Mouse (Mus musculus) MEL (cell line): ENCODE results near the gene Gm49355. TPM values are rescaled to one million over a fixed set of nuclear protein-coding genes. Genes with fewer than 3 reads are reported as not detected.

Source experiments
- DNase-seq: peaks from one replicate; pipeline ENCODE4 v3.0.0; 2011; ENCODE audit warnings: low read depth, low spot score
- H3K27ac ChIP-seq: 2 replicates; pipeline ENCODE4 v1.5.1; 2012; ENCODE audit warnings: low read depth, mild to moderate bottlenecking, control low read depth, low read length, moderate library complexity; ENCODE audit not compliant: control insufficient read depth
- H3K27me3 ChIP-seq, 2 experiments: fragments of 150-350 bp in 1 of 2; sonication (generic) in 1 of 2; 2 replicates each; pipeline ENCODE4 v1.6.1; 2012; ENCODE audit warnings: low read length in 2 of 2, mild to moderate bottlenecking in 2 of 2, improper control_type of control experiment in 1 of 2, moderate library complexity in 1 of 2; ENCODE audit not compliant: insufficient read depth in 2 of 2, control insufficient read depth in 1 of 2
- H3K36me3 ChIP-seq, 2 experiments: 2 replicates each; pipeline ENCODE4 v1.6.1; 2012 to 2014; ENCODE audit warnings: low read length in 2 of 2, improper control_type of control experiment in 1 of 2, inconsistent platforms in 1 of 2, mild to moderate bottlenecking in 1 of 2; ENCODE audit not compliant: insufficient read depth in 2 of 2, control insufficient read depth in 1 of 2
- H3K4me1 ChIP-seq, 2 experiments: fragments of 150-350 bp in 1 of 2; sonication (generic) in 1 of 2; 2 replicates each; pipeline ENCODE4 v1.6.1; 2012; ENCODE audit warnings: low read length in 2 of 2, improper control_type of control experiment in 1 of 2, mild to moderate bottlenecking in 1 of 2; ENCODE audit not compliant: insufficient read depth in 2 of 2, control insufficient read depth in 1 of 2
- H3K4me3 ChIP-seq, 2 experiments: fragments of 150-350 bp in 1 of 2; sonication (generic) in 1 of 2; 2 replicates each; pipeline ENCODE4 v1.5.1; 2012; ENCODE audit warnings: low read depth in 2 of 2, low read length in 2 of 2, mild to moderate bottlenecking in 2 of 2, moderate library complexity in 2 of 2, control low read depth in 1 of 2, improper control_type of control experiment in 1 of 2; ENCODE audit not compliant: control insufficient read depth in 1 of 2, insufficient read depth in 1 of 2
- H3K79me2 ChIP-seq: 2 replicates; pipeline ENCODE4 v1.6.1; 2012; ENCODE audit warnings: mild to moderate bottlenecking, low read length, moderate library complexity; ENCODE audit not compliant: control insufficient read depth, poor library complexity, insufficient read depth
- H3K9ac ChIP-seq: 2 replicates; pipeline ENCODE4 v1.6.1; 2012; ENCODE audit warnings: low read depth, mild to moderate bottlenecking, control low read depth, low read length, moderate library complexity; ENCODE audit not compliant: control insufficient read depth, poor library complexity, severe bottlenecking
- H3K9me3 ChIP-seq: fragments of 150-350 bp; sonication (generic); replicated peaks from 2 replicates; pipeline ENCODE4 v1.6.1; 2012; ENCODE audit warnings: mild to moderate bottlenecking, low read length, improper control_type of control experiment, moderate library complexity; ENCODE audit not compliant: insufficient read depth
- BHLHE40 ChIP-seq: IDR thresholded peaks from 2 replicates; pipeline ENCODE4 v1.6.1; 2012; ENCODE audit warnings: low read depth, mild to moderate bottlenecking, inconsistent platforms, low read length, improper control_type of control experiment, borderline replicate concordance
- CHD1 ChIP-seq: IDR thresholded peaks from 2 replicates; pipeline ENCODE4 v1.6.1; 2012; ENCODE audit warnings: low read depth, mild to moderate bottlenecking, inconsistent platforms, low read length, improper control_type of control experiment
- E2F4 ChIP-seq: IDR thresholded peaks from 2 replicates; pipeline ENCODE4 v1.6.1; 2011; ENCODE audit warnings: low read depth, low read length, improper control_type of control experiment, borderline replicate concordance
- ELF1 ChIP-seq: IDR thresholded peaks from 2 replicates; pipeline ENCODE4 v1.6.1; 2014; ENCODE audit warnings: low read depth, mild to moderate bottlenecking, inconsistent platforms, low read length, improper control_type of control experiment, moderate library complexity
- ETS1 ChIP-seq: IDR thresholded peaks from 2 replicates; pipeline ENCODE4 v1.6.1; 2012; ENCODE audit warnings: low read depth, mild to moderate bottlenecking, inconsistent platforms, low read length, improper control_type of control experiment, moderate library complexity
- MAZ ChIP-seq: IDR thresholded peaks from 2 replicates; pipeline ENCODE4 v1.6.1; 2012; ENCODE audit warnings: low read depth, mild to moderate bottlenecking, inconsistent platforms, low read length, improper control_type of control experiment
- MXI1 ChIP-seq: IDR thresholded peaks from 2 replicates; pipeline ENCODE4 v1.6.1; 2011; ENCODE audit warnings: mild to moderate bottlenecking, low read depth, low read length, improper control_type of control experiment
- MYC ChIP-seq: IDR thresholded peaks from 2 replicates; pipeline ENCODE4 v1.6.1; 2011; ENCODE audit warnings: low read depth, mild to moderate bottlenecking, low read length, improper control_type of control experiment, moderate library complexity
- NELFE ChIP-seq: IDR thresholded peaks from 2 replicates; pipeline ENCODE4 v1.6.1; 2011; ENCODE audit warnings: low read depth, low read length, improper control_type of control experiment
- NRF1 ChIP-seq: IDR thresholded peaks from 2 replicates; pipeline ENCODE4 v1.6.1; 2014; ENCODE audit warnings: low read depth, mild to moderate bottlenecking, inconsistent platforms, low read length, improper control_type of control experiment, moderate library complexity; ENCODE audit not compliant: poor library complexity, insufficient read depth, severe bottlenecking
- POLR2AphosphoS5 ChIP-seq: IDR thresholded peaks from 2 replicates; pipeline ENCODE4 v1.6.1; 2012; ENCODE audit warnings: low read depth, borderline replicate concordance, mild to moderate bottlenecking, inconsistent platforms, low read length, moderate library complexity, mixed read lengths
- RCOR1 ChIP-seq: IDR thresholded peaks from 2 replicates; pipeline ENCODE4 v1.6.1; 2012; ENCODE audit warnings: low read depth, mild to moderate bottlenecking, inconsistent platforms, low read length, improper control_type of control experiment
- SIN3A ChIP-seq: IDR thresholded peaks from 2 replicates; pipeline ENCODE4 v1.6.1; 2012; ENCODE audit warnings: low read length, improper control_type of control experiment, inconsistent platforms
- SMC3 ChIP-seq: IDR thresholded peaks from 2 replicates; pipeline ENCODE4 v1.6.1; 2011; ENCODE audit warnings: low read depth, low read length, improper control_type of control experiment
- TAL1 ChIP-seq: IDR thresholded peaks from 2 replicates; pipeline ENCODE4 v1.6.1; 2012; ENCODE audit warnings: mild to moderate bottlenecking, inconsistent platforms, low read length, moderate library complexity, mixed read lengths
- UBTF ChIP-seq: IDR thresholded peaks from 2 replicates; pipeline ENCODE4 v1.6.1; 2012; ENCODE audit warnings: low read depth, mild to moderate bottlenecking, inconsistent platforms, low read length, improper control_type of control experiment, moderate library complexity, borderline replicate concordance; ENCODE audit not compliant: insufficient read depth
- ZKSCAN1 ChIP-seq: IDR thresholded peaks from 2 replicates; pipeline ENCODE4 v1.6.1; 2012; ENCODE audit warnings: low read depth, mild to moderate bottlenecking, inconsistent platforms, low read length, improper control_type of control experiment, moderate library complexity
- ZMIZ1 ChIP-seq: IDR thresholded peaks from 2 replicates; pipeline ENCODE4 v1.6.1; 2012; ENCODE audit warnings: low read depth, mild to moderate bottlenecking, inconsistent platforms, low read length, improper control_type of control experiment, moderate library complexity
- ZNF384 ChIP-seq: IDR thresholded peaks from 2 replicates; pipeline ENCODE4 v1.6.1; 2012; ENCODE audit warnings: low read depth, mild to moderate bottlenecking, inconsistent platforms, low read length, improper control_type of control experiment
- polyA plus RNA-seq, 2 experiments: library from polyadenylated mRNA; stranded (reverse) in 1 of 2; unstranded in 1 of 2; fragments of >175 nt in 1 of 2; fragments of >200 nt in 1 of 2; gene quantifications; 2 replicates each; pipeline versions ENCODE4 v1.2.1 to v1.2.4; 2012; ENCODE audit warnings: low replicate concordance in 2 of 2, low read depth in 1 of 2; ENCODE audit not compliant: insufficient read length in 2 of 2, insufficient read depth in 1 of 2, missing spikeins in 1 of 2
- total RNA-seq: library from RNA; depleted of rRNA; stranded (reverse); fragments of 300-350 nt; gene quantifications from 2 replicates; pipeline ENCODE4 v1.2.3, GENCODE M21; 2012

Gene Gm49355
- total and polyA plus RNA-seq, 3 experiments: 0.08 to 0.17 TPM; not detected in 1

GRCm38 (mm10) chr14:12346865-12347600 lies 63.3 kb downstream of the Gm49355 start:
- no peak overlapping the region for H3K4me3 ChIP-seq
- H3K9ac ChIP-seq: no peak overlapping the region
- H3K79me2 ChIP-seq: no peaks in the 10 kb centered on the region
- TF ChIP-seq ELF1 (no peak), ZNF384 (no peak)
- no peaks in the 10 kb centered on the region for H3K9me3 ChIP-seq
- H3K27ac ChIP-seq: no peak overlapping the region
- no peaks in the 10 kb centered on the region for H3K27me3 ChIP-seq
- no peaks in the 10 kb centered on the region for H3K4me1 ChIP-seq
- H3K36me3 ChIP-seq: no peaks in the 10 kb centered on the region
- no peak for DNase-seq

GRCm38 (mm10) chr14:12348089-12348488 lies 64.3 kb downstream of the Gm49355 start, which contains the start of gene Fezf2:
Fezf2 (minus strand) TSS chr14:12348189.
- Histone ChIP-seq H3K4me3 (no peak within 1 kb of the TSS), H3K9me3 (no peaks in the 10 kb centered on the region), H3K36me3 (no peaks in the 10 kb centered on the region), H3K9ac (no peak within 1 kb of the TSS), H3K27ac (no peak within 1 kb of the TSS), H3K27me3 (no peaks in the 10 kb centered on the region), H3K4me1 (no peaks in the 10 kb centered on the region), H3K79me2 (no peaks in the 10 kb centered on the region)
- no peak for DNase-seq
- TF ChIP-seq BHLHE40 (no peak), SMC3 (no peak), CHD1 (no peak), E2F4 (no peak), TAL1 (no peak), MAZ (no peak), ELF1 (no peak), POLR2AphosphoS5 (no peak), ZNF384 (no peak)

DNA sequence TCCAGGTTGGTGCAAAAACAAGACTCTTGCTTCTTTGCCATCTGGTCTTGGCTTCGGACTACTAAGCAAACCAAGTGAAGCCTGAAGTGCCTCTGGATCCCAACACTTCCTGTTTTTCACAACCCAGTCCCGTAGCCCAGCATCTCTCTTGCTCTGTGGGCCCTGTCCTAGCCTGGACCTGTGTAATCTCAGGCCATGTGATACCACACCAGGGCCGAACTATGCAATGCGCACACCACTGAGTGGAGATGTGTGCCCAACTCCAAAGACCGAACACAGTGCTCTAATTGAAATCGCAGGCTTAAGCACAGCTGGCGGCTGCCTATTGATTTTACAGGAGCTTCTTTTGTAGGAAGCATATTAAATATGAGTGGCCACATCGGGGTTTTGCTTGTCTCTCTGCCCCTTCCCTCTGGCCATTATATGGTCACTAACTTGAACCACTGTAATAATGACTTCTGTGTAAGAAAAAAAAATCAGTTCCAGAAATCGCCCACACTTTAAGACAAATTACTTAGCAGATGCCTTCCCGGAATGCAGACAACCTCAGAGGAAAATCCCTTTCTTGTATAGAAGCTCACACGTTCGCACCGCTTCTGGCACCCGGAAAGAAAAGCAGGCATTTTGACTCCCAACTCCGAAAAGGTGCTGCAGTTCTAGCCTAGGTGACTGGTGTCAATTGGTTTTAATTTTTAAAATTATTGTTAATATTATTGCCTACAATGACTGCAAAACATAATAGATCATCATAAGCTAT lies 65.7 kb downstream of the Gm49355 start:
- DNase-seq: no peak
- H3K4me3 ChIP-seq: no peak overlapping the region
- no peaks in the 10 kb centered on the region for H3K36me3 ChIP-seq
- TF ChIP-seq MAZ: no peak
- TF ChIP-seq RCOR1: no peak
- no peak for TF ChIP-seq E2F4
- TF ChIP-seq SIN3A: no peak
- no peak for TF ChIP-seq TAL1
- no peak for TF ChIP-seq ETS1
- TF ChIP-seq POLR2AphosphoS5: no peak
- TF ChIP-seq NRF1: no peak
- TF ChIP-seq ZKSCAN1: no peak
- no peak for TF ChIP-seq SMC3
- no peak for TF ChIP-seq BHLHE40
- TF ChIP-seq ZMIZ1: no peak
- no peak for TF ChIP-seq MXI1
- TF ChIP-seq UBTF: no peak
- no peak for TF ChIP-seq NELFE
- no peak for TF ChIP-seq MYC
- H3K9me3 ChIP-seq: no peaks in the 10 kb centered on the region
- no peak overlapping the region for H3K9ac ChIP-seq
- no peaks in the 10 kb centered on the region for H3K4me1 ChIP-seq
- H3K79me2 ChIP-seq: no peaks in the 10 kb centered on the region
- no peaks in the 10 kb centered on the region for H3K27me3 ChIP-seq
- no peak overlapping the region for H3K27ac ChIP-seq
